Mouse (Mus musculus) bone marrow, adult 2 months (tissue): ENCODE measurements around the gene Ncbp2. TPM values are rescaled to one million over a fixed set of nuclear protein-coding genes. Genes with fewer than 3 reads are reported as not detected.
A peak's percentile ranks its signal among the peaks of the same experiment; 100 is the strongest.
"Not testable (repeated sequence)": the region's sequence is repeated elsewhere in the genome, so short reads cannot be mapped to it uniquely, and the experiment has no call there.

ENCODE experiments used
- H3K27ac ChIP-seq: fragments of 200-500 bp; 2 replicates; pipeline ENCODE4 v1.5.1; 2012; ENCODE audit warnings: low read depth, mild to moderate bottlenecking, control low read depth, inconsistent platforms, low read length; ENCODE audit not compliant: control insufficient read depth, poor library complexity, insufficient read depth
- H3K4me1 ChIP-seq: fragments of 200-500 bp; 2 replicates; pipeline ENCODE4 v1.6.1; 2011; ENCODE audit warnings: low read length; ENCODE audit not compliant: control insufficient read depth, insufficient read depth
- H3K4me3 ChIP-seq: fragments of 200-500 bp; replicated peaks from 2 replicates; pipeline ENCODE3; 2011; ENCODE audit warnings: mild to moderate bottlenecking, low read depth, low read length, control low read depth; ENCODE audit not compliant: control insufficient read depth
- CTCF ChIP-seq: fragments of 200-500 bp; IDR thresholded peaks from 2 replicates; pipeline ENCODE4 v1.5.1; 2011; ENCODE audit warnings: low read length, control low read depth; ENCODE audit not compliant: control insufficient read depth, insufficient read depth
- POLR2A ChIP-seq: fragments of 200-500 bp; IDR thresholded peaks from 2 replicates; pipeline ENCODE4 v1.6.1; 2011; ENCODE audit warnings: low read depth, mild to moderate bottlenecking, control low read depth, low read length, borderline replicate concordance; ENCODE audit not compliant: control insufficient read depth
- WGBS: fragments of 180-500 bp; shearing (Covaris S2); methylation state at CpG from one replicate; pipeline ENCODE4 v1.1.7; 2018; 5-methylcytosine and 5-hydroxymethylcytosine counted together
- polyA plus RNA-seq: library from polyadenylated mRNA; stranded (reverse); fragments of >200 nt; gene quantifications from 2 replicates; pipeline ENCODE4 v1.2.4, GENCODE M21; 2011; ENCODE audit warnings: low replicate concordance; ENCODE audit not compliant: missing spikeins, insufficient read depth, insufficient read length

The Ncbp2 gene
- polyA plus RNA-seq, 1 experiment: 39.3 TPM

- H3K4me1 ChIP-seq: no peaks in the 10 kb centered on the region
- H3K4me3 ChIP-seq: no peak overlapping the region
- TF ChIP-seq CTCF (no peak), POLR2A (no peak)
- 73% methylated on average over 2 of the region's 2 CpGs for WGBS
- H3K27ac ChIP-seq: no peak overlapping the region
Observed at GRCm38 (mm10) chr16:31940586-31940985, 7.7 kb upstream of the Ncbp2 start.

GRCm38 (mm10) chr16:31943980-31944379 is 4.3 kb upstream of the Ncbp2 start:
- Histone ChIP-seq H3K4me3 (no peak overlapping the region), H3K4me1 (no peaks in the 10 kb centered on the region), H3K27ac (no peak overlapping the region)
- TF ChIP-seq POLR2A (no peak), CTCF (peak; percentile 85)
- WGBS: 7% methylated on average over 10 of the region's 10 CpGs

DNA sequence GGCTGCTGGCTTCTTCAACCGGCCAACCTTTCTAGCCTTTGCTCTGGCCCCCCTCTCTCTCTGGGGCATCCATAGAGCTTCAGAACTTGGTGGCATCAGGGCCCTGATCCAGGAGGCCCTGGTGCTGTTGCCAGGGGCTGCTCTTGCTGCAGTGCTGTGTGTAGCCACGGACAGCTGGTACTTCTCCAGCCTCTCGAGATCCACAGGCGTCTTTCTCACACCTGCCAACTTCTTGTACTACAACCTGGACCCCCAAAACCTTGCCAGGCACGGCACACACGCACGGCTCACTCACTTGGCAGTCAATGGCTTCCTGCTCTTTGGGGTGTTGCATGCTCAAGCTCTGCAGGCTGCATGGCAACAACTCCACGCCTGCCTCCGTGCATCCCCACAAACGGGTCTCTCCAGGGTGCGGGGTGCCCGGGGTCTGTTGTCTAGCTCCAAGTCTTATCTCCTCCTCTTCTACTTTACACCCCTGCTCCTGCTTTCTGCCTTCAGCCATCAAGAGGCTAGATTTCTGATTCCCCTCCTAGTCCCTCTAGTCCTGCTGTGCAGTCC is 3.5 kb upstream of the Ncbp2 start:
- Histone ChIP-seq H3K27ac (no peak overlapping the region), H3K4me3 (no peak overlapping the region), H3K4me1 (no peaks in the 10 kb centered on the region)
- WGBS: 84% methylated on average over 12 of the region's 12 CpGs
- TF ChIP-seq CTCF (no peak), POLR2A (no peak)

- WGBS: 77% methylated on average over 6 of the region's 6 CpGs
- TF ChIP-seq POLR2A: no peak
- TF ChIP-seq CTCF: no peak
- no peak overlapping the region for H3K4me3 ChIP-seq
- no peaks in the 10 kb centered on the region for H3K4me1 ChIP-seq
- no peak overlapping the region for H3K27ac ChIP-seq
Observed at GRCm38 (mm10) chr16:31945372-31945771, 2.9 kb upstream of the Ncbp2 start.

GRCm38 (mm10) chr16:31945986-31946385 is 2.3 kb upstream of the Ncbp2 start:
- not testable (repeated sequence) for H3K27ac ChIP-seq, H3K4me1 ChIP-seq, H3K4me3 ChIP-seq
- 71% methylated on average over 6 of the region's 6 CpGs for WGBS

DNA sequence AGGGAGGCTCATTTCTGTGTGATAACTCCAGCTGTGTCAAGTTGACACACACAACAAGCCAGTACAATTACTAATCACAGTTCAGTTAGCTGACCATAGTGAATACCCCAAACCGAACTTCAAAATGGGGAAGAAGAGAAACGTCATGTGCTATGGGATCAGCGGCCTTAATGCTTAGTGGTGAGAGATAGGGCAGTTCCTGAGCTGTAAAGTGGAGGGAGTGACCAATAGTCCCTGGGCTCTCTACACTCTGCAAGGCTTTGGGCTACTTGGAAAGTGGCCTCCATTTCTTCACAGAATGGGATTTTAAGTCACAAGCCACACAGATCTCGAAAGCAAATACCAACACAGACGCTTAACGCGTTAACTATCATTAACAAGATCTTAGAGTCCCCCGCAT is 980 bp upstream of the Ncbp2 start:
- peak overlapping the region; percentile 3 for H3K4me3 ChIP-seq
- no peak for TF ChIP-seq CTCF
- no peak for TF ChIP-seq POLR2A
- WGBS: 5% methylated on average over 8 of the region's 8 CpGs
- no peak overlapping the region for H3K27ac ChIP-seq
- H3K4me1 ChIP-seq: no peaks in the 10 kb centered on the region

DNA sequence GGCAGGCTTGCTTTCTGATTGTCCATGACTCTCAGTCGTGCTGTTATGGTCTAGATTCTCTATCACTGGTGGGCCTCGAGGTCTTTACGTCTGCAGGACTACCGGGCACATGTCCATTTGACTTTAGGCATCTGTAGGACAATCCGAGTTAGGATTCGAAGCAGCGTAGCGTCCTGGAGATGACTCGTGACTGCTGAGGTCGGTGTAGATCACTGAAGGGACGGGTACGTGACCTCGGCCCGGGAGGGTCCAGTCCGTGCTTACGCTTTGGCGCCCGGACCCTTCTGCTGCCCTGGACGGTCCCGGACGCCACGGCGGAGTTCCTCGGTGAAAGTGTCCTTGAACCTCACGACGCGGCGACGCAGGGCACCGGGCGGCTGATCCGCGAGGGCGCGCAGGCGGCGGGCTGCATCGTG is 404 bp upstream of the Ncbp2 start:
- Histone ChIP-seq H3K4me3 (peak overlapping the region; percentile 99), H3K27ac (peak overlapping the region; percentile 90), H3K4me1 (no peaks in the 10 kb centered on the region)
- under 1% methylated on average over 38 of the region's 38 CpGs for WGBS
- TF ChIP-seq POLR2A (no peak), CTCF (no peak)

GRCm38 (mm10) chr16:31963224-31963623 is 14.9 kb downstream of the Ncbp2 start:
- no peaks in the 10 kb centered on the region for H3K4me1 ChIP-seq
- H3K27ac ChIP-seq: no peak overlapping the region
- WGBS: 86% methylated on average over 7 of the region's 7 CpGs
- TF ChIP-seq POLR2A: no peak
- TF ChIP-seq CTCF: no peak
- H3K4me3 ChIP-seq: no peak overlapping the region

- Histone ChIP-seq H3K4me1 (no peaks in the 10 kb centered on the region), H3K4me3 (no peak overlapping the region), H3K27ac (no peak overlapping the region)
- no peak for TF ChIP-seq CTCF
- TF ChIP-seq POLR2A: no peak
- 84% methylated on average over 4 of the region's 4 CpGs for WGBS
Observed at GRCm38 (mm10) chr16:31975258-31975657, 26.9 kb downstream of the Ncbp2 start.
